Mouse (Mus musculus): Measurements from ENCODE around the gene Mtap. TPM values are rescaled to one million over a fixed set of nuclear protein-coding genes. Genes with fewer than 3 reads are reported as not detected.

Mtap gene
- polyA plus RNA-seq, 1 experiment from 2014 or later = 72.0 TPM

- ATAC-seq (ENCODE audit: low FRiP score, low TSS enrichment) = no peak
- 93% methylated on average over 3 of the region's 3 CpGs for WGBS
- H3K4me3 ChIP-seq (ENCODE audit: low read length) = no peak overlapping the region
- peaks cover 38% of the 10 kb centered on the region for H3K36me3 ChIP-seq (ENCODE audit: insufficient read depth, low read length)
- no peak overlapping the region for H3K27ac ChIP-seq (ENCODE audit: low read length)
- peaks cover 3% of the 10 kb centered on the region; the same call in 1 of the 2 replicates for H3K4me1 ChIP-seq (ENCODE audit: insufficient read depth, low read length)
- no peaks in the 10 kb centered on the region; the same call in 1 of the 2 replicates for H3K9me3 ChIP-seq (ENCODE audit: low read length)
- no peaks in the 10 kb centered on the region for H3K27me3 ChIP-seq (ENCODE audit: insufficient read depth, low read length)
- no peak overlapping the region for H3K9ac ChIP-seq (replicated peaks; ENCODE audit: low read length)
- H3K4me2 ChIP-seq (replicated peaks; ENCODE audit: low read depth, low read length) = no peak overlapping the region
Measured at GRCm38 (mm10) chr4:89182486-89182885, 45.6 kb downstream of the Mtap start.

- Histone ChIP-seq H3K4me1 (ENCODE audit: insufficient read depth, low read length) (no peaks in the 10 kb centered on the region), H3K4me2 (replicated peaks; ENCODE audit: low read depth, low read length) (no peak overlapping the region), H3K9ac (replicated peaks; ENCODE audit: low read length) (no peak overlapping the region), H3K9me3 (ENCODE audit: low read length) (no peaks in the 10 kb centered on the region), H3K4me3 (ENCODE audit: low read length) (no peak overlapping the region), H3K27me3 (ENCODE audit: insufficient read depth, low read length) (no peaks in the 10 kb centered on the region), H3K36me3 (ENCODE audit: insufficient read depth, low read length) (no peaks in the 10 kb centered on the region), H3K27ac (ENCODE audit: low read length) (no peak overlapping the region)
- 80% methylated on average over 4 of the region's 4 CpGs for WGBS
- ATAC-seq (ENCODE audit: low FRiP score, low TSS enrichment) = no peak
Measured at GRCm38 (mm10) chr4:89195481-89195880, 58.6 kb downstream of the Mtap start.

- H3K9ac ChIP-seq (replicated peaks; ENCODE audit: low read length) = no peak overlapping the region
- no peaks in the 10 kb centered on the region for H3K4me1 ChIP-seq (ENCODE audit: insufficient read depth, low read length)
- H3K9me3 ChIP-seq (ENCODE audit: low read length) = no peaks in the 10 kb centered on the region
- H3K27me3 ChIP-seq (ENCODE audit: insufficient read depth, low read length) = no peaks in the 10 kb centered on the region
- H3K4me3 ChIP-seq (ENCODE audit: low read length) = no peak overlapping the region
- H3K4me2 ChIP-seq (replicated peaks; ENCODE audit: low read depth, low read length) = no peak overlapping the region
- no peak overlapping the region for H3K27ac ChIP-seq (ENCODE audit: low read length)
- H3K36me3 ChIP-seq (ENCODE audit: insufficient read depth, low read length) = no peaks in the 10 kb centered on the region
- no peak for ATAC-seq (ENCODE audit: low FRiP score, low TSS enrichment)
Measured at GRCm38 (mm10) chr4:89197128-89197527, 60.2 kb downstream of the Mtap start.

GRCm38 (mm10) chr4:89200806-89201205 lies 63.9 kb downstream of the Mtap start:
- no peaks in the 10 kb centered on the region for H3K27me3 ChIP-seq (ENCODE audit: insufficient read depth, low read length)
- no peak overlapping the region for H3K4me2 ChIP-seq (replicated peaks; ENCODE audit: low read depth, low read length)
- H3K9ac ChIP-seq (replicated peaks; ENCODE audit: low read length) = no peak overlapping the region
- H3K4me3 ChIP-seq (ENCODE audit: low read length) = no peak overlapping the region
- WGBS = 90% methylated on average over 1 of the region's 1 CpGs
- no peak overlapping the region for H3K27ac ChIP-seq (ENCODE audit: low read length)
- H3K36me3 ChIP-seq (ENCODE audit: insufficient read depth, low read length) = no peaks in the 10 kb centered on the region
- no peaks in the 10 kb centered on the region for H3K9me3 ChIP-seq (ENCODE audit: low read length)
- H3K4me1 ChIP-seq (ENCODE audit: insufficient read depth, low read length) = no peaks in the 10 kb centered on the region
- no peak for ATAC-seq (ENCODE audit: low FRiP score, low TSS enrichment)

GRCm38 (mm10) chr4:89209310-89209709 lies 72.4 kb downstream of the Mtap start:
- no peak overlapping the region for H3K4me3 ChIP-seq (ENCODE audit: low read length)
- H3K27ac ChIP-seq (ENCODE audit: low read length) = no peak overlapping the region
- no peak for ATAC-seq (ENCODE audit: low FRiP score, low TSS enrichment)

GRCm38 (mm10) chr4:89210314-89210713 lies 73.4 kb downstream of the Mtap start:
- Histone ChIP-seq H3K36me3 (ENCODE audit: insufficient read depth, low read length) (no peaks in the 10 kb centered on the region), H3K4me3 (ENCODE audit: low read length) (no peak overlapping the region), H3K27me3 (ENCODE audit: insufficient read depth, low read length) (no peaks in the 10 kb centered on the region), H3K27ac (ENCODE audit: low read length) (no peak overlapping the region), H3K4me2 (replicated peaks; ENCODE audit: low read depth, low read length) (no peak overlapping the region), H3K4me1 (ENCODE audit: insufficient read depth, low read length) (no peaks in the 10 kb centered on the region), H3K9me3 (ENCODE audit: low read length) (no peaks in the 10 kb centered on the region), H3K9ac (replicated peaks; ENCODE audit: low read length) (no peak overlapping the region)
- 63% methylated on average over 7 of the region's 7 CpGs for WGBS
- no peak for ATAC-seq (ENCODE audit: low FRiP score, low TSS enrichment)

More at GRCm38 (mm10) chr4:89209310-89209709, 72.4 kb downstream of the Mtap start:
- no peaks in the 10 kb centered on the region for H3K36me3 ChIP-seq (ENCODE audit: insufficient read depth, low read length)
- no peaks in the 10 kb centered on the region for H3K9me3 ChIP-seq (ENCODE audit: low read length)
- H3K4me1 ChIP-seq (ENCODE audit: insufficient read depth, low read length) = no peaks in the 10 kb centered on the region
- no peaks in the 10 kb centered on the region for H3K27me3 ChIP-seq (ENCODE audit: insufficient read depth, low read length)
- H3K4me2 ChIP-seq (replicated peaks; ENCODE audit: low read depth, low read length) = no peak overlapping the region
- H3K9ac ChIP-seq (replicated peaks; ENCODE audit: low read length) = no peak overlapping the region

GRCm38 (mm10) chr4:89212178-89212577 lies 75.3 kb downstream of the Mtap start:
- no peaks in the 10 kb centered on the region for H3K4me1 ChIP-seq (ENCODE audit: insufficient read depth, low read length)
- no peaks in the 10 kb centered on the region for H3K27me3 ChIP-seq (ENCODE audit: insufficient read depth, low read length)
- no peak overlapping the region for H3K4me2 ChIP-seq (replicated peaks; ENCODE audit: low read depth, low read length)
- no peak overlapping the region for H3K4me3 ChIP-seq (ENCODE audit: low read length)
- no peaks in the 10 kb centered on the region for H3K9me3 ChIP-seq (ENCODE audit: low read length)
- no peak for ATAC-seq (ENCODE audit: low FRiP score, low TSS enrichment)
- H3K27ac ChIP-seq (ENCODE audit: low read length) = no peak overlapping the region
- no peaks in the 10 kb centered on the region for H3K36me3 ChIP-seq (ENCODE audit: insufficient read depth, low read length)
- no peak overlapping the region for H3K9ac ChIP-seq (replicated peaks; ENCODE audit: low read length)
- 77% methylated on average over 3 of the region's 3 CpGs for WGBS

Other genes with a start within 250 kb of the Mtap start
- not detected in 2 replicates for gene Cdkn2a, start 157.5 kb downstream of the Mtap start, polyA plus RNA-seq (2015; fragmentation: Nextera tagmentation; extraction: Ambion mirVana)
- gene Cdkn2b, start 173.9 kb downstream of the Mtap start, polyA plus RNA-seq (2015; fragmentation: Nextera tagmentation; extraction: Ambion mirVana) = 0.99 and 1.3 TPM in 2 replicates